Mouse (Mus musculus) liver, adult (tissue): Measurements from ENCODE around the gene Cdh12.

Experiments used
- GATA4 ChIP-seq: IDR thresholded peaks from 2 replicates; pipeline ENCODE4 v1.6.1; 2014; ENCODE audit warnings: mild to moderate bottlenecking, low read length; ENCODE audit not compliant: insufficient replicate concordance

The Cdh12 gene

GRCm38 (mm10) chr15:21179727-21180126, 730.7 kb downstream of the Cdh12 start:
- no peak for TF ChIP-seq GATA4

GRCm38 (mm10) chr15:21180191-21180590, 731.1 kb downstream of the Cdh12 start:
- TF ChIP-seq GATA4: no peak

GRCm38 (mm10) chr15:21185799-21186198, 736.7 kb downstream of the Cdh12 start:
- no peak for TF ChIP-seq GATA4

- no peak for TF ChIP-seq GATA4
Observed at GRCm38 (mm10) chr15:21223006-21223405, 773.9 kb downstream of the Cdh12 start.

GRCm38 (mm10) chr15:21261318-21261717, 812.3 kb downstream of the Cdh12 start:
- TF ChIP-seq GATA4: no peak

- TF ChIP-seq GATA4: no peak
Observed at GRCm38 (mm10) chr15:21269856-21270255, 820.8 kb downstream of the Cdh12 start.

GRCm38 (mm10) chr15:21297051-21297450, 848.0 kb downstream of the Cdh12 start:
- no peak for TF ChIP-seq GATA4

- TF ChIP-seq GATA4: no peak
Observed at GRCm38 (mm10) chr15:21315457-21315856, 866.4 kb downstream of the Cdh12 start.

GRCm38 (mm10) chr15:21343853-21344252, 894.8 kb downstream of the Cdh12 start:
- no peak for TF ChIP-seq GATA4

GRCm38 (mm10) chr15:21344323-21344722, 895.3 kb downstream of the Cdh12 start:
- TF ChIP-seq GATA4: no peak

GRCm38 (mm10) chr15:21344749-21345148, 895.7 kb downstream of the Cdh12 start:
- TF ChIP-seq GATA4: no peak

GRCm38 (mm10) chr15:21355356-21356101, 906.5 kb downstream of the Cdh12 start:
- TF ChIP-seq GATA4: no peak

- TF ChIP-seq GATA4: no peak
Observed at GRCm38 (mm10) chr15:21366366-21366765, 917.3 kb downstream of the Cdh12 start.

- no peak for TF ChIP-seq GATA4
Observed at GRCm38 (mm10) chr15:21375460-21375859, 926.4 kb downstream of the Cdh12 start.

- TF ChIP-seq GATA4: no peak
Observed at GRCm38 (mm10) chr15:21375871-21376270, 926.8 kb downstream of the Cdh12 start.

GRCm38 (mm10) chr15:21393080-21393479, 944.0 kb downstream of the Cdh12 start:
- no peak for TF ChIP-seq GATA4

GRCm38 (mm10) chr15:21405196-21405595, 956.1 kb downstream of the Cdh12 start:
- TF ChIP-seq GATA4: no peak
